Mouse (Mus musculus) spleen, embryonic (tissue): ENCODE data around the gene Mn1.

Source experiments
- CTCF ChIA-PET: fragments of 350-600 bp; sonication (Branson Sonifier 250); formaldehyde crosslinking; loops from one replicate; lab custom pipeline; 2022; lab: Charles Lee

The Mn1 gene

GRCm38 (mm10) chr5:111416591-111417374, at the start of gene Mn1:
Gene Mn1 (plus strand): TSS chr5:111417362.
- CTCF ChIA-PET: no interaction called here

GRCm38 (mm10) chr5:111367937-111368517, 49.1 kb upstream of the Mn1 start:
- CTCF ChIA-PET: no interaction called here

GRCm38 (mm10) chr5:111368576-111368975, 48.6 kb upstream of the Mn1 start:
- CTCF ChIA-PET: no interaction called here

- CTCF ChIA-PET: no interaction called here
These were observed 41.5 kb upstream of the Mn1 start for GRCm38 (mm10) chr5:111375616-111376015.

GRCm38 (mm10) chr5:111376276-111377020, 40.7 kb upstream of the Mn1 start:
- CTCF ChIA-PET: no interaction called here

- CTCF ChIA-PET: interaction anchor here (0.7 kb wide), 1 partner anchor 190 kb away, joined by 3 read pairs; no protein-coding TSS in a partner anchor
These were observed 38.8 kb upstream of the Mn1 start for GRCm38 (mm10) chr5:111378126-111378993.

GRCm38 (mm10) chr5:111383335-111383734, 33.8 kb upstream of the Mn1 start:
- CTCF ChIA-PET: no interaction called here

GRCm38 (mm10) chr5:111390911-111391310, 26.3 kb upstream of the Mn1 start:
- CTCF ChIA-PET: no interaction called here

- CTCF ChIA-PET: interaction anchor here (0.5 kb wide), 1 partner anchor 69 kb away, joined by 3 read pairs; no protein-coding TSS in a partner anchor
These were observed 25.7 kb upstream of the Mn1 start for GRCm38 (mm10) chr5:111391485-111391884.

- CTCF ChIA-PET: interaction anchor here (0.6 kb wide), 1 partner anchor 31 kb away, joined by 7 read pairs; no protein-coding TSS in a partner anchor
These were observed 23.6 kb upstream of the Mn1 start for GRCm38 (mm10) chr5:111393346-111394197.

- CTCF ChIA-PET: no interaction called here
These were observed 22.7 kb upstream of the Mn1 start for GRCm38 (mm10) chr5:111394198-111395053.

- CTCF ChIA-PET: no interaction called here
These were observed 21.4 kb upstream of the Mn1 start for GRCm38 (mm10) chr5:111395771-111396170.

GRCm38 (mm10) chr5:111396199-111396598, 21.0 kb upstream of the Mn1 start:
- CTCF ChIA-PET: no interaction called here

GRCm38 (mm10) chr5:111398471-111398870, 18.7 kb upstream of the Mn1 start:
- CTCF ChIA-PET: no interaction called here

GRCm38 (mm10) chr5:111399271-111399670, 17.9 kb upstream of the Mn1 start:
- CTCF ChIA-PET: no interaction called here

- CTCF ChIA-PET: no interaction called here
These were observed 15.1 kb upstream of the Mn1 start for GRCm38 (mm10) chr5:111401879-111402650.

- CTCF ChIA-PET: no interaction called here
These were observed 14.5 kb upstream of the Mn1 start for GRCm38 (mm10) chr5:111402651-111402996.

- CTCF ChIA-PET: no interaction called here
These were observed 12.4 kb upstream of the Mn1 start for GRCm38 (mm10) chr5:111404721-111405120.
